Mouse (Mus musculus): Measurements from ENCODE around the gene Ddx20.

DNA sequence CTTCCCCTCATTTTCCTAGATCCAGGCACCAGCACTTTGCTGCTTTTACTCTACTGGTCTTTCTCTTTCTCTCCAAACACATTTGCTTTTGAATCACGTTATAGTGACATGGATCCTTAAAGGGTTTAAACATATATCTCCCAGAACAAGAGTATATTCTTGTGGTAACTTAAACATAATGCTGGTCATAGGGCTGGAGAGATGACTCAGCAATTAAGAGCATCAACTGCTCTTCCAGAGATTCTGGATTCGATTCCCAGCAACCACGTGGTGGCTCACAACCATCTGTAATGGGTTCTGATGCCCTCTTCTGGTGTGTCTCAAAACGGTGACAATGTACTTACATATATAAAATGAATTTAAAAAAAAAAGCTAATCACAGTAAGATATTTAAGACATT, 45.0 kb upstream of the Ddx20 start:
- TF ChIP-seq POLR2A (IDR thresholded peaks at IDR 0.05; ENCODE audit: insufficient read depth, low read depth, low read length) (no peak), CTCF (IDR thresholded peaks at IDR 0.05; ENCODE audit: insufficient read depth, low read depth, low read length) (no peak)
